7 mouse cellular contexts compared by ENCODE assay signal in the genomic region with DNA sequence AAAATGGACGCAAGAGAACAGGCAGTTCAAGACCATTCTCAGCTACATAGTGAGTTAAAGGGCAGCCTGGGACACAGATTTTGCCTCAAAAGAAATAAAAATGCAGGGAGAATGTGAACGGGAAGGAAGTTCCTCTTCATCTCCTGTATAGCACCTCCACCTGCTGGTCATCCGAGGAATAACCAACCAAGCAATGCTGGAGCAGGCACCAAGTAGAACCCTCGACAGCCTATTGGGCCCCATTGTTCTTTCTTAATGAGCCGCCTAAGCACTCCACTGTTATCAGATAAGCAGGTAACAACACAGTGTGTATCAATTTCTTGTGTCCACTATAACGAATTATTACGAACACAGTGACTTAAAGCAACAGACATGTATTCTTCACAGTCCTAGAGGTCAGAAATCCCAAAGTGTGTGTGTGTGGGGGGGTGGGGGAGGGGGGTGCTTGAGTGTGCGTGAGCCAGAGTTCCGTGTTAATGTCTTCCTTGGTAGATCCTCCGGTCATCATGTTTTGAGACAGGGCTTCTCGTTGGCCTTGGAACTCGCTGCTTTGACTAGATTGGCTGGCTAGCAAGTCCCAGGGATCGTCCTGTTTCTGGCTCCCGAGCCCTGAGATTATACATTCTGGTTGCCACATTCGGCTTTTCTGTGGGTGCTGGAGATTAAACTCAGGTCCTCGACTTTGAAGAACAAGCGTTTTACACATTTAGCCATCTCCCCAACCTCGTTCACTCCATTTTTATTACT. TPM values are rescaled to one million over a fixed set of nuclear protein-coding genes. Genes with fewer than 3 reads are reported as not detected.
DNase-seq lines count a peak whose midpoint lies in the region; ATAC-seq lines count a peak whose summit lies in the region.

No protein-coding gene starts in this region.

- peak; percentile 80 for ATAC-seq in intestine, embryonic 16.5 days
- peak; percentile 83 for ATAC-seq in midbrain, embryonic 11.5 days (ENCODE audit: low FRiP score)

- H3K36me3 ChIP-seq in intestine, embryonic 16.5 days (ENCODE audit: control insufficient read depth, insufficient read depth, low read length), result no peaks in the 10 kb centered on the region
- H3K36me3 ChIP-seq in midbrain, embryonic 11.5 days (ENCODE audit: control insufficient read depth, insufficient read depth, low read length), result no peaks in the 10 kb centered on the region

- intact Hi-C loops in left cerebral cortex, postnatal 36 days (cut with DNase I), result loop anchor here (1.0 kb wide), 1 partner anchor 144 kb away; a partner anchor contains a TSS

- peak; percentile 77 for DNase-seq in adrenal gland, adult 2 months
- DNase-seq in embryo, embryonic 11.5 days (ENCODE audit: low read depth, low spot score), result peak; percentile 64
- peak; percentile 26 to 70 for DNase-seq in gastrocnemius, postnatal 4 days (ENCODE audit: low spot score in 2 of 2)
- peak; percentile 15 to 64 for DNase-seq in left cerebral cortex, postnatal 36 days (ENCODE audit: low spot score in 2 of 2)
- peak; percentile 91 for DNase-seq in midbrain, embryonic 11.5 days (ENCODE audit: low spot score, missing footprints)
- DNase-seq in skeletal muscle tissue, adult 2 months (ENCODE audit: low read depth, low spot score), result peak; percentile 38

- WGBS in intestine, embryonic 16.5 days, result 27% methylated on average over 18 of the region's 18 CpGs
- 32% methylated on average over 18 of the region's 18 CpGs for WGBS in midbrain, embryonic 11.5 days

- H3K4me3 ChIP-seq in intestine, embryonic 16.5 days (ENCODE audit: low read length), result peak overlapping the region; percentile 32
- peak overlapping the region; percentile 18 for H3K4me3 ChIP-seq in midbrain, embryonic 11.5 days (ENCODE audit: low read depth, low read length)

- peak overlapping the region; percentile 51 for H3K4me2 ChIP-seq in intestine, embryonic 16.5 days (ENCODE audit: low read depth, low read length)
- peak overlapping the region; percentile 38 for H3K4me2 ChIP-seq in midbrain, embryonic 11.5 days

- no peaks in the 10 kb centered on the region for H3K4me1 ChIP-seq in intestine, embryonic 16.5 days (ENCODE audit: control insufficient read depth, insufficient read depth, low read length)
- no peaks in the 10 kb centered on the region for H3K4me1 ChIP-seq in midbrain, embryonic 11.5 days (ENCODE audit: control insufficient read depth, insufficient read depth, low read length)

- no peaks in the 10 kb centered on the region for H3K9me3 ChIP-seq in intestine, embryonic 16.5 days (ENCODE audit: control insufficient read depth, low read length)
- H3K9me3 ChIP-seq in midbrain, embryonic 11.5 days (ENCODE audit: control insufficient read depth, low read length), result no peaks in the 10 kb centered on the region

- H3K27ac ChIP-seq in intestine, embryonic 16.5 days (ENCODE audit: low read length), result no peak overlapping the region
- no peak overlapping the region for H3K27ac ChIP-seq in midbrain, embryonic 11.5 days (ENCODE audit: low read depth, low read length)

- no peaks in the 10 kb centered on the region for H3K27me3 ChIP-seq in intestine, embryonic 16.5 days (replicated peaks; ENCODE audit: control insufficient read depth, insufficient read depth, low read length)
- no peaks in the 10 kb centered on the region for H3K27me3 ChIP-seq in midbrain, embryonic 11.5 days (ENCODE audit: control insufficient read depth, insufficient read depth, low read length)

- no peak overlapping the region for H3K9ac ChIP-seq in intestine, embryonic 16.5 days (ENCODE audit: low read depth, low read length)
- peak overlapping the region; percentile 38; the same call in 1 of the 2 replicates for H3K9ac ChIP-seq in midbrain, embryonic 11.5 days (ENCODE audit: low read length)

RNA-seq across cellular contexts. Expression of a gene that starts 15.6 kb away (rescaled TPM):
- total RNA-seq in adrenal gland, adult 2 months (2021), result 100 to 1,000 TPM; 274 to 441 TPM
- 27.1 and 27.4 TPM in 2 replicates for polyA plus RNA-seq in adrenal gland, adult 2 months (2012; rRNA removed)
- 100 to 1,000 TPM; 561 to 647 TPM for total RNA-seq in gastrocnemius, postnatal 4 days (2021)
- polyA plus RNA-seq in intestine, embryonic 16.5 days (2015; fragmentation: Nextera tagmentation; extraction: Ambion mirVana), result 533 and 567 TPM in 2 replicates
- 100 to 1,000 TPM; 430 to 470 TPM for total RNA-seq in left cerebral cortex, postnatal 36 days (2021)
- 424 and 429 TPM in 2 replicates for polyA plus RNA-seq in midbrain, embryonic 11.5 days (2014; fragmentation: Nextera tagmentation; extraction: Ambion mirVana)

RNA-seq across cellular contexts. Expression of a gene that starts 28.3 kb away (rescaled TPM):
- total RNA-seq in adrenal gland, adult 2 months (2021), result 1 to 10 TPM; 2.6 to 2.8 TPM
- polyA plus RNA-seq in adrenal gland, adult 2 months (2012; rRNA removed), result 0.21 and 0.26 TPM in 2 replicates
- total RNA-seq in gastrocnemius, postnatal 4 days (2021), result 1 to 10 TPM; 1.8 to 1.9 TPM
- 0.67 and 0.89 TPM in 2 replicates for polyA plus RNA-seq in intestine, embryonic 16.5 days (2015; fragmentation: Nextera tagmentation; extraction: Ambion mirVana)
- 1 to 10 TPM; 1.2 to 1.3 TPM for total RNA-seq in left cerebral cortex, postnatal 36 days (2021)
- polyA plus RNA-seq in midbrain, embryonic 11.5 days (2014; fragmentation: Nextera tagmentation; extraction: Ambion mirVana), result 0.19 and 0.27 TPM in 2 replicates

RNA-seq across cellular contexts. Expression of a gene that starts 49.7 kb away (rescaled TPM):
- 10 to 100 TPM; 18.0 to 28.0 TPM for total RNA-seq in adrenal gland, adult 2 months (2021)
- polyA plus RNA-seq in adrenal gland, adult 2 months (2012; rRNA removed), result 2.2 and 2.6 TPM in 2 replicates
- 1 to 10 TPM; 7.7 to 7.8 TPM for total RNA-seq in gastrocnemius, postnatal 4 days (2021)
- polyA plus RNA-seq in intestine, embryonic 16.5 days (2015; fragmentation: Nextera tagmentation; extraction: Ambion mirVana), result 8.5 and 9.1 TPM in 2 replicates
- 10 to 100 TPM; 21.9 to 22.3 TPM for total RNA-seq in left cerebral cortex, postnatal 36 days (2021)
- polyA plus RNA-seq in midbrain, embryonic 11.5 days (2014; fragmentation: Nextera tagmentation; extraction: Ambion mirVana), result 15.7 and 18.8 TPM in 2 replicates

Comparison
In these comparisons a context has a peak if more than half of its experiments do, and no peak if none do; other contexts are left out.
1. DNase-seq: peak in every context shown above with its lines; median percentile 91 in midbrain, embryonic 11.5 days; 77 in adrenal gland, adult 2 months; 64 in embryo, embryonic 11.5 days; 48 in gastrocnemius, postnatal 4 days; 40 in left cerebral cortex, postnatal 36 days; 38 in skeletal muscle tissue, adult 2 months.